Mouse (Mus musculus) lung, postnatal 25 days (tissue): ENCODE data around the gene Ifi47.
"Not testable (repeated sequence)": the region's sequence is repeated elsewhere in the genome, so short reads cannot be mapped to it uniquely, and the experiment has no call there.

Experiments
- DNase-seq: peaks from one replicate; pipeline ENCODE4 v3.0.0; 2022; ENCODE audit warnings: low spot score

Ifi47 gene

GRCm38 (mm10) chr11:49076001-49076757 lies at the start of gene Ifi47:
TSS of gene Ifi47 (plus strand) at chr11:49076587.
- peak; percentile 63 for DNase-seq

- DNase-seq, result not testable (repeated sequence)
Observed at GRCm38 (mm10) chr11:49050064-49050463, 26.3 kb upstream of the Ifi47 start.

- not testable (repeated sequence) for DNase-seq
Observed at GRCm38 (mm10) chr11:49051093-49051891, 25.1 kb upstream of the Ifi47 start, which contains the start of gene 9930111J21Rik2. TSS of gene 9930111J21Rik2 (minus strand) at chr11:49051242.

GRCm38 (mm10) chr11:49051894-49052293 lies 24.5 kb upstream of the Ifi47 start:
- not testable (repeated sequence) for DNase-seq

GRCm38 (mm10) chr11:49060061-49060460 lies 16.3 kb upstream of the Ifi47 start:
- DNase-seq, result not testable (repeated sequence)

- DNase-seq, result not testable (repeated sequence)
Observed at GRCm38 (mm10) chr11:49061865-49062264, 14.5 kb upstream of the Ifi47 start.

- peak; percentile 31 for DNase-seq
Observed at GRCm38 (mm10) chr11:49063713-49064469, 12.5 kb upstream of the Ifi47 start, which contains the start of gene Tgtp2. TSS of gene Tgtp2 (minus strand) at chr11:49064206.

GRCm38 (mm10) chr11:49068358-49068757 lies 8.0 kb upstream of the Ifi47 start:
- no peak for DNase-seq

- DNase-seq, result no peak
Observed at GRCm38 (mm10) chr11:49077012-49077411, 625 bp downstream of the Ifi47 start.

GRCm38 (mm10) chr11:49078719-49079118 lies 2.3 kb downstream of the Ifi47 start:
- no peak for DNase-seq

GRCm38 (mm10) chr11:49080636-49081035 lies 4.2 kb downstream of the Ifi47 start:
- no peak for DNase-seq

- DNase-seq, result no peak
Observed at GRCm38 (mm10) chr11:49081356-49081755, 5.0 kb downstream of the Ifi47 start.

- no peak for DNase-seq
Observed at GRCm38 (mm10) chr11:49081886-49082285, 5.5 kb downstream of the Ifi47 start.

- DNase-seq, result peak; percentile 53
Observed at GRCm38 (mm10) chr11:49083146-49083545, 6.8 kb downstream of the Ifi47 start.

GRCm38 (mm10) chr11:49083808-49084207 lies 7.4 kb downstream of the Ifi47 start:
- no peak for DNase-seq

- DNase-seq, result no peak
Observed at GRCm38 (mm10) chr11:49084385-49084784, 8.0 kb downstream of the Ifi47 start.

- peak; percentile 46 for DNase-seq
Observed at GRCm38 (mm10) chr11:49084875-49085274, 8.5 kb downstream of the Ifi47 start.

- no peak for DNase-seq
Observed at GRCm38 (mm10) chr11:49086858-49087361, 10.5 kb downstream of the Ifi47 start.

- DNase-seq, result no peak
Observed at GRCm38 (mm10) chr11:49087830-49088616, 11.6 kb downstream of the Ifi47 start.

GRCm38 (mm10) chr11:49088990-49089652 lies 12.7 kb downstream of the Ifi47 start:
- DNase-seq, result no peak
